Mouse (Mus musculus): ENCODE data around the gene Ctnna2. TPM values are rescaled to one million over a fixed set of nuclear protein-coding genes. Genes with fewer than 3 reads are reported as not detected.

The Ctnna2 gene
- polyA plus RNA-seq, 1 experiment, result not detected

DNA sequence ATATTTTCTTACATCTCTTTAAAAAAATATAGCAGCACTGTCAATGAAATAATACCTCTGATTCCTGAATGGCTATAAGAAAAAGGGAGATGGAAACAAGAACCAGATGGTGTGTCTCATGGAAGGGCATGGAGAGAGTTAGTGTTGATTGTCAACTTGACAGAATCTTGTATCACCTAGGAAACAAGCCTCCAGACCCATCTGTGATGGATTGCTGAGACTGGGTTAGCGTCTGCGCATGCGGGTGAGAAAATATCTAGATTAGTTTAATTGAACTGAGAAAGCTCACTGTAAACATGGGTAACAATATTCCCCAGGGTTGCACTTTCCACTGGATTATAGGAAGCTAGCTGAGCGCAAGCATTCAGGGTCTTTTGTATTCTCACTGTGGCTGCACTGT, 994.7 kb downstream of the Ctnna2 start:
- no peaks in the 10 kb centered on the region for H3K9me3 ChIP-seq
- TF ChIP-seq GATA1 (IDR thresholded peaks at IDR 0.05; ENCODE audit: borderline replicate concordance, low read length) (no peak), FLI1 (IDR thresholded peaks at IDR 0.05; ENCODE audit: low read length) (no peak)

DNA sequence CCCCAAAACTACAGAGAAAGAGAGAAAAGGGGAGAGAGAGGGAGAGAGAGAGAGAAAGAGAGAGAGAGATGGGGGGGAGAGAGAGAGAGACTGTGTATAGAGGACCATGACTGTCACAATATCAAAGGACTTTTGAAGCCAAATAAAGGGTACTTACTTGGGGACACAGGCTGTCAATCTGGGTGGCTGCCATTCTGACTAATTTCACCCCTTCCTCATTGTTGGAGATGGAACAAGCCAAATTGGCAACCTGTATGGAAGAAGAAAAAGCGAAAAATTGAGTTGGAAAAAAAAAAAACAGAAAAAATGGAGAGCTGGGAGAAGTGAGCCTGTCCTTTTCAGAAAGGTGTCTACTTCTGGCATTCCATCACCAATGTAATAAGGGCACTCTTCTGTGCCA, 997.8 kb downstream of the Ctnna2 start:
- TF ChIP-seq GATA1 (IDR thresholded peaks at IDR 0.05; ENCODE audit: borderline replicate concordance, low read length) (no peak), FLI1 (IDR thresholded peaks at IDR 0.05; ENCODE audit: low read length) (no peak)
- Histone ChIP-seq H3K27me3 (replicated peaks) (no peaks in the 10 kb centered on the region), H3K4me1 (no peaks in the 10 kb centered on the region)

More for the DNA sequence above, 994.7 kb downstream of the Ctnna2 start:
- H3K4me1 ChIP-seq, result no peaks in the 10 kb centered on the region
- no peaks in the 10 kb centered on the region for H3K36me3 ChIP-seq (replicated peaks; ENCODE audit: low read length)
- H3K4me3 ChIP-seq (replicated peaks), result no peak overlapping the region
- no peaks in the 10 kb centered on the region for H3K27me3 ChIP-seq (replicated peaks)

DNA sequence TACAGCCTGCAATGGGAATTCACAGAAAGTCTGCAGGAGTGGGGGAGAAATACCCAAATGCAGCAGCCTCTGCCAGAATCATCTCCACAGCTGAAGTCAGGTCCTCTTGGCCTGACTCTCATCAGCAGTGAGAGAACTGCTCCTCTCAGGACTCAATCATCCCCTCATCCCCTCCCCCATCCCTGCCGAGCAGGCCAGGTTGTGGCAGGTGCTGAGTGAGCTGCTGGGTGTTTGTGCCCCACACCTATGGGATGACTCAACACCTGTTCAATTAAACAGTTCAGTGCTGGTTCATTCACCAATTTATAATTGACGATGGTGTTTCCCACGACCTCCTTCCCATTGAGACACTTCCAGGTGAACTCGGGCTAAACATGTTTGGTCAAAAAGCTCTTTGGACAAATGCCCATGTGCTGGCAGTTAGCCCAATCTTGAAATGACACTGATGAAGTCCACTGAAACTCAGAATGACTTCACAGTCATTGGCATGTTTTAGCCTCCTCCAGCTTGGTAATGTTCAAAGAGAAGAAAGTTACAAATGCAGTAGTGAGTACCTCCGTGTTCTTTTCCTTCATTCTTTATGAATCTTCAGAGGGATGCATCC, 1000.1 kb downstream of the Ctnna2 start:
- Histone ChIP-seq H3K27me3 (replicated peaks) (no peaks in the 10 kb centered on the region), H3K9me3 (no peaks in the 10 kb centered on the region), H3K4me1 (no peaks in the 10 kb centered on the region), H3K36me3 (replicated peaks; ENCODE audit: low read length) (no peaks in the 10 kb centered on the region), H3K4me3 (replicated peaks) (no peak overlapping the region)
- TF ChIP-seq GATA1 (IDR thresholded peaks at IDR 0.05; ENCODE audit: borderline replicate concordance, low read length) (no peak), FLI1 (IDR thresholded peaks at IDR 0.05; ENCODE audit: low read length) (no peak)

More for the DNA sequence above, 997.8 kb downstream of the Ctnna2 start:
- no peak overlapping the region for H3K4me3 ChIP-seq (replicated peaks)
- no peaks in the 10 kb centered on the region for H3K9me3 ChIP-seq
- no peaks in the 10 kb centered on the region for H3K36me3 ChIP-seq (replicated peaks; ENCODE audit: low read length)

DNA sequence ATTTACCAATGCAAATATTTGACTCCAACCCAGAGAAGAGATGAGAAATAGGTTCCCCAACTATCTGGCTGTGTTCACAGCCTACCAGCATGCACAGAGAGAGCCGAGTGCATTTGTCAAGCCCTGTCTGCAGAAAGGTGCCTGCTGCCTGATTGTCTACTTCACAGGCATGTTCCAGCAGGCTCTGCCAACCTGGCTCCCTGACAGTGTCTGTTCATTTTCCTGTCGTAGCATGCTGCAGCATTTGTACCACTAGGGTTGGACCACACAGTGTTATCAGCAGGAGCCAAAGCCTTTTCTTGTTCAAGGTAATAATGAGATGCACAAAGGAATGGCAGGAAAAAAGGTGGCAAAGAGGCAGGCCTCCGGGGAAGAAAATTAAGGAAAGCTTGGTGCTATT, 1001.7 kb downstream of the Ctnna2 start:
- TF ChIP-seq GATA1 (IDR thresholded peaks at IDR 0.05; ENCODE audit: borderline replicate concordance, low read length), result no peak
- no peak for TF ChIP-seq FLI1 (IDR thresholded peaks at IDR 0.05; ENCODE audit: low read length)
- H3K27me3 ChIP-seq (replicated peaks), result no peaks in the 10 kb centered on the region
- no peaks in the 10 kb centered on the region for H3K9me3 ChIP-seq

DNA sequence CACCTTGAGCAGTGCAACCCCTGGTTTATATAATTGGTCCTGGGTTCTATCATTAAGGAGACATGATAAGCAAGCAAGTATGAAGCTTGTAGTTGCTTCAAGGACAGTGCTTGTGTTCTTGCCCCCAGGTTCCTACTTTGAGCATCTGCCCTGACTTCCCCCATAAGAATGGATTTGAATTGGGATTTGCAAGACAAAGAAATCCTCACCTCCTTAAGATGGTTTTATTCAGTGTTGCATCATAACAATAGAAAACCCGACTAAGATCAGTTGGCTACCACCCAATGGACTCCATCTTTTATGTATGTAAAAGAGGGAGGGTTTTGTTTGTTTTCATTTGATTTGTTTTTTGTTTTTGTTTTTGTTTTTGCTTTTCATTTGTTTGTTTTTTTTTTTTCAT, 1005.2 kb downstream of the Ctnna2 start:
- Histone ChIP-seq H3K4me3 (replicated peaks) (no peak overlapping the region), H3K36me3 (replicated peaks; ENCODE audit: low read length) (no peaks in the 10 kb centered on the region), H3K27me3 (replicated peaks) (no peaks in the 10 kb centered on the region), H3K4me1 (no peaks in the 10 kb centered on the region), H3K9me3 (no peaks in the 10 kb centered on the region)
- TF ChIP-seq GATA1 (IDR thresholded peaks at IDR 0.05; ENCODE audit: borderline replicate concordance, low read length) (no peak), FLI1 (IDR thresholded peaks at IDR 0.05; ENCODE audit: low read length) (no peak)

More for the DNA sequence above, 1001.7 kb downstream of the Ctnna2 start:
- Histone ChIP-seq H3K36me3 (replicated peaks; ENCODE audit: low read length) (no peaks in the 10 kb centered on the region), H3K4me1 (no peaks in the 10 kb centered on the region), H3K4me3 (replicated peaks) (no peak overlapping the region)

DNA sequence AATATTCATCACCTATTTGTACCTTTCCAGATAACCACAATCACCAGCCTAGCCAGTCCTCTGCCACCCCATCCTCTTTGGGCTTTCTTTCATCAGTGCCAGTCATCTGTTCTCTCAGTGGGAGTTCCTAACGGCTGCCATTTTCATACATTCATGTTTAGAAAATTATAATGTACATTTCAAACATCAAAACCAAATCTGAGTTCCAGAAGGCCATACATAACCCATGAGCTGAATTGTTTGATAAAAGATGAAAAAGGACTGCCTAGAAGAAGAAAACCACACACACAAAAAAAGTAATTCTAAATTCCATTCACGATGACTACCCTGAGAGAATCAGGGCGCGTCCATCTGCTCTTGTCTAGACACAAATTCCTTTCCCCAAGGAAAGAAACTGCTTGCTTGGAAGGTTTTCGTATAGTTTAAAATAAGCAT, 1014.5 kb downstream of the Ctnna2 start:
- Histone ChIP-seq H3K4me1 (no peaks in the 10 kb centered on the region), H3K9me3 (no peaks in the 10 kb centered on the region), H3K27me3 (replicated peaks) (no peaks in the 10 kb centered on the region), H3K36me3 (replicated peaks; ENCODE audit: low read length) (no peaks in the 10 kb centered on the region), H3K4me3 (replicated peaks) (no peak overlapping the region)
- no peak for TF ChIP-seq GATA1 (IDR thresholded peaks at IDR 0.05; ENCODE audit: borderline replicate concordance, low read length)
- no peak for TF ChIP-seq FLI1 (IDR thresholded peaks at IDR 0.05; ENCODE audit: low read length)

DNA sequence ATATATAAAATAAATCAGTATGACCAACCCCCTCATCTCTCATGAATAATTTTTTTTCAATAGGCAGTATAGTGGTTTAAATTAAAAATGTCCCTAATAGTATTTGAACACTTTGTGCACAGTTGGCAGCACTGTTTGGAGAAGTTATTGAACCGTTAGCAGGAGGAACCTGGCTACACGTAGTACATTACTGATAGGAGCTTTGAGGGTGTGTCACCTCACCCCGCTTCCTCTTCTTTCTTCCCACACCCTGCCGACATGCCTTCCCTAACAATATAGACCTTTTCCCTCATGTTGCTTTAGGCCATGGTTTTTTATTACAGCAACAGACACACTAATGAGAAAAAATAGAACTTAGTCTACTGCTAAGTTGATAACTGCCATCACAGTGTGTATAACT, 1071.4 kb downstream of the Ctnna2 start:
- Histone ChIP-seq H3K9me3 (no peaks in the 10 kb centered on the region), H3K4me3 (replicated peaks) (no peak overlapping the region), H3K27me3 (replicated peaks) (no peaks in the 10 kb centered on the region), H3K36me3 (replicated peaks; ENCODE audit: low read length) (no peaks in the 10 kb centered on the region), H3K4me1 (no peaks in the 10 kb centered on the region)
- TF ChIP-seq FLI1 (IDR thresholded peaks at IDR 0.05; ENCODE audit: low read length) (no peak), GATA1 (IDR thresholded peaks at IDR 0.05; ENCODE audit: borderline replicate concordance, low read length) (no peak)

DNA sequence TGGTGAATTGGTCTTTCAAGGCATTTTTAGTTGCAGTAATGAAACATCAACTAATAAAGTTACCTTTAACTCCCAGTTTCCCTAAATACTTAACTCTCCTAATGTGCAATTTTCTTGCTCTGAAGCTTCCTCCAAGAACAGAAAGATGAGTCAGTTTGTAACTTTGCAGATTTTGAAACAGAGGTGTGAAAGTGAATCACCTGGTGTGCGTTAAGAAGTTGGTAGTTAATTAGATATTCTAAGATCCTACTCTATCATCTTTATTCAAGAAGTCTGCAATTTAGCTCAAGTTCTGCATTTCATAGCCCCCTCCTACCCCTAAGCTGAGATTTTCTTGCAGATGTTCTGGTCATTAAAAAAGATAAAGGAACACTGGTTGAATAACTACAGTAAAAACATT, 1082.3 kb downstream of the Ctnna2 start:
- H3K27me3 ChIP-seq (replicated peaks), result no peaks in the 10 kb centered on the region
- no peak for TF ChIP-seq GATA1 (IDR thresholded peaks at IDR 0.05; ENCODE audit: borderline replicate concordance, low read length)
- TF ChIP-seq FLI1 (IDR thresholded peaks at IDR 0.05; ENCODE audit: low read length), result no peak
- no peak overlapping the region for H3K4me3 ChIP-seq (replicated peaks)
- no peaks in the 10 kb centered on the region for H3K36me3 ChIP-seq (replicated peaks; ENCODE audit: low read length)
- H3K9me3 ChIP-seq, result no peaks in the 10 kb centered on the region
- H3K4me1 ChIP-seq, result no peaks in the 10 kb centered on the region
